Mouse (Mus musculus) ovary, adult 18-20 months (tissue): ENCODE data around the gene Asb3.
"Not testable (repeated sequence)": the region's sequence is repeated elsewhere in the genome, so short reads cannot be mapped to it uniquely, and the experiment has no call there.

Experiments
- DNase-seq: peaks from one replicate; pipeline ENCODE4 v3.0.0; 2022; ENCODE audit warnings: low spot score, mixed read lengths

Gene Asb3

GRCm38 (mm10) chr11:31000028-31000427 lies 114.8 kb downstream of the Asb3 start:
- DNase-seq: no peak

- no peak for DNase-seq
Observed at GRCm38 (mm10) chr11:31001169-31001908, 116.1 kb downstream of the Asb3 start.

GRCm38 (mm10) chr11:31009668-31010067 lies 124.5 kb downstream of the Asb3 start:
- DNase-seq: not testable (repeated sequence)

- not testable (repeated sequence) for DNase-seq
Observed at GRCm38 (mm10) chr11:31017466-31017865, 132.2 kb downstream of the Asb3 start.

GRCm38 (mm10) chr11:31034958-31035357 lies 149.7 kb downstream of the Asb3 start:
- no peak for DNase-seq

GRCm38 (mm10) chr11:31089973-31090372 lies 204.8 kb downstream of the Asb3 start:
- DNase-seq: no peak

GRCm38 (mm10) chr11:31090478-31090978 lies 205.3 kb downstream of the Asb3 start:
- DNase-seq: no peak

GRCm38 (mm10) chr11:31099519-31099918 lies 214.3 kb downstream of the Asb3 start:
- not testable (repeated sequence) for DNase-seq

GRCm38 (mm10) chr11:31102188-31102587 lies 217.0 kb downstream of the Asb3 start:
- no peak for DNase-seq

GRCm38 (mm10) chr11:31105364-31105763 lies 220.1 kb downstream of the Asb3 start:
- DNase-seq: no peak

- DNase-seq: not testable (repeated sequence)
Observed at GRCm38 (mm10) chr11:31126964-31127363, 241.7 kb downstream of the Asb3 start.

GRCm38 (mm10) chr11:31133726-31134125 lies 248.5 kb downstream of the Asb3 start:
- not testable (repeated sequence) for DNase-seq

GRCm38 (mm10) chr11:31134824-31135223 lies 249.6 kb downstream of the Asb3 start:
- not testable (repeated sequence) for DNase-seq

- not testable (repeated sequence) for DNase-seq
Observed at GRCm38 (mm10) chr11:31138394-31138793, 253.2 kb downstream of the Asb3 start.
